11 mouse cellular contexts compared by ENCODE assay signal in the genomic region with DNA sequence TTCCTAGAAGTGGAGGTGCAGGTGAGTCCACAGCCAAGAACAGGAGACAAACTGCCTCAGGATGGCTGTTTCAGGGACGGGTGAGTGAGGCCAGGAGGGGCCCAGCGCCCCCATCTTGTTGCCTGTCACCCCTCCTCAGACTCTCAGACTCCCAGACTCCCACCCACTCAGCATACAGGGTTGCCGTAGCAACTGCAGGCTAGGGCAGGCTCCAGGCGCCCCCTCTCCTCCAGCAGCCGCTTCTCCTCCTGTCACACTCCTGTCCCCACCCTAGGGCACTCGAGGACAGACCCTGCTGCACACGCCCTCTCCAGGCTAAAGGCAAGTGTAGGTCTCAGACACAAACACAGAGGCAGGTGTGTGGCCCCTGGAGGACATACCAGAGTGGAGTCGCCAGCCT. TPM values are rescaled to one million over a fixed set of nuclear protein-coding genes. Genes with fewer than 3 reads are reported as not detected.
A peak's percentile ranks its signal among the peaks of the same experiment; 100 is the strongest.
DNase-seq lines count a peak whose midpoint lies in the region; ATAC-seq lines count a peak whose summit lies in the region.
"Had no signal": no experiment of that assay in that cellular context is flagged by ENCODE, and none has a peak within 500 bp of the region (broad histone marks: within the 10 kb centered on the region; RNA-seq: fewer than 3 reads in every experiment).

No protein-coding gene starts in this region.

- 0 out of 2 replicates have a peak overlapping the region, but pooled peaks have one; percentile 9 for H3K9ac ChIP-seq in heart, embryonic 16.5 days (ENCODE audit: low read length)
- no peak overlapping the region for H3K9ac ChIP-seq in midbrain, embryonic 15.5 days
- no peak overlapping the region; the same call in 1 of the 2 replicates for H3K9ac ChIP-seq in midbrain, embryonic 16.5 days (ENCODE audit: low read depth, low read length)
- H3K9ac ChIP-seq in stomach, embryonic 15.5 days = no peak overlapping the region
- H3K9ac ChIP-seq: liver, embryonic 12.5 days had no signal

- no peak overlapping the region for H3K4me2 ChIP-seq in heart, embryonic 16.5 days (ENCODE audit: low read depth, low read length)
- no peak overlapping the region for H3K4me2 ChIP-seq in midbrain, embryonic 15.5 days
- no peak overlapping the region for H3K4me2 ChIP-seq in midbrain, embryonic 16.5 days (ENCODE audit: low read length)
- no peak overlapping the region for H3K4me2 ChIP-seq in stomach, embryonic 15.5 days
- H3K4me2 ChIP-seq: liver, embryonic 12.5 days had no signal

- no peak for ATAC-seq in heart, embryonic 16.5 days (replicated peaks; ENCODE audit: extremely low read depth, insufficient read depth, low FRiP score)
- ATAC-seq in midbrain, embryonic 15.5 days (replicated peaks) = peak; percentile 38; the same call in 1 of the 2 replicates
- ATAC-seq in midbrain, embryonic 16.5 days = no peak
- peak; percentile 32; the same call in 1 of the 2 replicates for ATAC-seq in stomach, embryonic 15.5 days (ENCODE audit: insufficient read depth, low FRiP score, low read depth)
- ATAC-seq: inflammation-experienced regulatory T-cells, adult 6 months; liver, embryonic 12.5 days had no signal

- no peaks in the 10 kb centered on the region for H3K27me3 ChIP-seq in heart, embryonic 16.5 days (ENCODE audit: control insufficient read depth, insufficient read depth, low read length)
- H3K27me3 ChIP-seq in midbrain, embryonic 15.5 days (replicated peaks) = no peaks in the 10 kb centered on the region
- H3K27me3 ChIP-seq in midbrain, embryonic 16.5 days (ENCODE audit: control insufficient read depth, insufficient read depth, low read depth, low read length) = no peaks in the 10 kb centered on the region
- H3K27me3 ChIP-seq in stomach, embryonic 15.5 days (replicated peaks) = no peaks in the 10 kb centered on the region
- H3K27me3 ChIP-seq: liver, embryonic 12.5 days had no signal

- WGBS in heart, embryonic 16.5 days = 52% methylated on average over 8 of the region's 8 CpGs
- 42% methylated on average over 8 of the region's 8 CpGs for WGBS in midbrain, embryonic 15.5 days
- 40% methylated on average over 8 of the region's 8 CpGs for WGBS in midbrain, embryonic 16.5 days
- WGBS in stomach, embryonic 15.5 days = 48% methylated on average over 8 of the region's 8 CpGs

- H3K9me3 ChIP-seq in heart, embryonic 16.5 days (replicated peaks; ENCODE audit: control insufficient read depth, low read length) = no peaks in the 10 kb centered on the region
- no peaks in the 10 kb centered on the region for H3K9me3 ChIP-seq in midbrain, embryonic 15.5 days
- no peaks in the 10 kb centered on the region for H3K9me3 ChIP-seq in midbrain, embryonic 16.5 days (replicated peaks; ENCODE audit: control insufficient read depth, low read length, poor library complexity, severe bottlenecking)
- no peaks in the 10 kb centered on the region for H3K9me3 ChIP-seq in stomach, embryonic 15.5 days
- H3K9me3 ChIP-seq: liver, embryonic 12.5 days had no signal

- peaks cover 24% of the 10 kb centered on the region for H3K4me1 ChIP-seq in heart, embryonic 16.5 days (ENCODE audit: control insufficient read depth, insufficient read depth, low read length)
- peaks cover 45% of the 10 kb centered on the region for H3K4me1 ChIP-seq in midbrain, embryonic 15.5 days
- H3K4me1 ChIP-seq in midbrain, embryonic 16.5 days (ENCODE audit: control insufficient read depth, insufficient read depth, low read length) = peaks cover 25% of the 10 kb centered on the region
- H3K4me1 ChIP-seq in stomach, embryonic 15.5 days = peaks cover 11% of the 10 kb centered on the region

- DNase-seq in heart, postnatal 4 days = no peak
- DNase-seq in frontal cortex, postnatal 10 days (ENCODE audit: low spot score in 2 of 2) = peak; percentile 60 to 77
- no peak for DNase-seq in B cell, adult 2 months
- DNase-seq: adrenal gland, postnatal 36 days; cerebellum, adult 9-10 months had no signal

- no peak overlapping the region for H3K27ac ChIP-seq in heart, embryonic 16.5 days (ENCODE audit: low read length)
- H3K27ac ChIP-seq in midbrain, embryonic 15.5 days = no peak overlapping the region
- H3K27ac ChIP-seq in midbrain, embryonic 16.5 days (ENCODE audit: low read length) = no peak overlapping the region
- no peak overlapping the region for H3K27ac ChIP-seq in stomach, embryonic 15.5 days
- H3K27ac ChIP-seq: liver, embryonic 12.5 days had no signal

- H3K36me3 ChIP-seq in heart, embryonic 16.5 days (ENCODE audit: control insufficient read depth, insufficient read depth) = no peaks in the 10 kb centered on the region
- H3K36me3 ChIP-seq in midbrain, embryonic 15.5 days (replicated peaks) = no peaks in the 10 kb centered on the region
- no peaks in the 10 kb centered on the region for H3K36me3 ChIP-seq in midbrain, embryonic 16.5 days (ENCODE audit: control insufficient read depth, insufficient read depth, low read length)
- no peaks in the 10 kb centered on the region for H3K36me3 ChIP-seq in stomach, embryonic 15.5 days
- H3K36me3 ChIP-seq: liver, embryonic 12.5 days had no signal

- no peak overlapping the region for H3K4me3 ChIP-seq in heart, embryonic 16.5 days (ENCODE audit: low read length)
- no peak overlapping the region for H3K4me3 ChIP-seq in midbrain, embryonic 15.5 days
- no peak overlapping the region for H3K4me3 ChIP-seq in midbrain, embryonic 16.5 days (ENCODE audit: low read depth, low read length)
- H3K4me3 ChIP-seq in stomach, embryonic 15.5 days (replicated peaks) = no peak overlapping the region
- H3K4me3 ChIP-seq: liver, embryonic 12.5 days had no signal

RNA-seq across cellular contexts. Expression of gene Adgrl1, which starts 9.4 kb away (rescaled TPM):
- polyA plus RNA-seq in heart, embryonic 16.5 days (2015; fragmentation: Nextera tagmentation; extraction: Ambion mirVana) = 8.3 and 8.7 TPM in 2 replicates
- 10 to 100 TPM; 37.5 to 39.8 TPM for total RNA-seq in heart, postnatal 4 days (2021)
- 67.2 and 68.0 TPM in 2 replicates for polyA plus RNA-seq in midbrain, embryonic 15.5 days (2015; fragmentation: Nextera tagmentation; extraction: Ambion mirVana)
- 54.8 and 59.8 TPM in 2 replicates for polyA plus RNA-seq in midbrain, embryonic 16.5 days (2015; fragmentation: Nextera tagmentation; extraction: Ambion mirVana)
- 17.7 and 18.1 TPM in 2 replicates for polyA plus RNA-seq in stomach, embryonic 15.5 days (2015; fragmentation: Nextera tagmentation; extraction: Ambion mirVana)

RNA-seq across cellular contexts. Expression of gene Gm10644, which starts 45.7 kb away (rescaled TPM):
- polyA plus RNA-seq in heart, embryonic 16.5 days (2015; fragmentation: Nextera tagmentation; extraction: Ambion mirVana) = 1.0 and 1.2 TPM in 2 replicates
- under 1 TPM; 0.27 to 0.41 TPM for total RNA-seq in heart, postnatal 4 days (2021)
- polyA plus RNA-seq in midbrain, embryonic 15.5 days (2015; fragmentation: Nextera tagmentation; extraction: Ambion mirVana) = 0.93 and 1.00 TPM in 2 replicates
- 0.58 and 0.69 TPM in 2 replicates for polyA plus RNA-seq in midbrain, embryonic 16.5 days (2015; fragmentation: Nextera tagmentation; extraction: Ambion mirVana)
- 0.42 and 0.53 TPM in 2 replicates for polyA plus RNA-seq in stomach, embryonic 15.5 days (2015; fragmentation: Nextera tagmentation; extraction: Ambion mirVana)

RNA-seq across cellular contexts. Expression of gene Asf1b, which starts 46.0 kb away (rescaled TPM):
- 65.2 and 69.1 TPM in 2 replicates for polyA plus RNA-seq in heart, embryonic 16.5 days (2015; fragmentation: Nextera tagmentation; extraction: Ambion mirVana)
- total RNA-seq in heart, postnatal 4 days (2021) = 10 to 100 TPM; 25.8 to 26.1 TPM
- polyA plus RNA-seq in midbrain, embryonic 15.5 days (2015; fragmentation: Nextera tagmentation; extraction: Ambion mirVana) = 8.0 and 10.9 TPM in 2 replicates
- 6.1 and 6.7 TPM in 2 replicates for polyA plus RNA-seq in midbrain, embryonic 16.5 days (2015; fragmentation: Nextera tagmentation; extraction: Ambion mirVana)
- polyA plus RNA-seq in stomach, embryonic 15.5 days (2015; fragmentation: Nextera tagmentation; extraction: Ambion mirVana) = 55.0 and 57.3 TPM in 2 replicates

Comparison
In these comparisons a context has a peak if more than half of its experiments do, and no peak if none do; other contexts are left out.
1. ATAC-seq: peak in midbrain, embryonic 15.5 days (single experiment) and stomach, embryonic 15.5 days (single experiment); none in heart, embryonic 16.5 days (single experiment) and midbrain, embryonic 16.5 days (single experiment).
2. DNase-seq: peak in frontal cortex, postnatal 10 days (2 of 2); none in heart, postnatal 4 days (single experiment) and B cell, adult 2 months (0 of 2).